Mouse (Mus musculus) embryonic facial prominence, embryonic 14.5 days (tissue): Measurements from ENCODE around the gene Aktip. TPM values are rescaled to one million over a fixed set of nuclear protein-coding genes. Genes with fewer than 3 reads are reported as not detected.

Experiments
- ATAC-seq: fragments of 200-750 bp; cut with Nextera tagmentation; 2 replicates; pipeline ENCODE4 v1.8.0; 2017; ENCODE audit warnings: low read depth, moderate number of reproducible peaks, moderate TSS enrichment
- DNase-seq: peaks from one replicate; pipeline ENCODE4 v3.0.0-alpha.2; 2015; ENCODE audit warnings: low spot score
- H3K27ac ChIP-seq: fragments of 300-500 bp; sonication (generic); replicated peaks from 2 replicates; pipeline ENCODE4 v1.5.1; 2014; ENCODE audit warnings: low read depth, mild to moderate bottlenecking, low read length, moderate library complexity
- H3K27me3 ChIP-seq: fragments of 300-500 bp; sonication (generic); replicated peaks from 2 replicates; pipeline ENCODE4 v1.6.1; 2014; ENCODE audit warnings: low read length; ENCODE audit not compliant: control insufficient read depth, insufficient read depth
- H3K36me3 ChIP-seq: fragments of 300-500 bp; sonication (generic); 2 replicates; pipeline ENCODE4 v1.6.1; 2014; ENCODE audit warnings: low read length, mixed read lengths; ENCODE audit not compliant: control insufficient read depth, insufficient read depth
- H3K4me1 ChIP-seq: fragments of 300-500 bp; sonication (generic); 2 replicates; pipeline ENCODE4 v1.6.1; 2014; ENCODE audit warnings: antibody characterized with exemption, low read length; ENCODE audit not compliant: control insufficient read depth, insufficient read depth
- H3K4me2 ChIP-seq: fragments of 300-500 bp; sonication (generic); 2 replicates; pipeline ENCODE4 v1.6.1; 2014; ENCODE audit warnings: low read depth, mild to moderate bottlenecking, low read length, moderate library complexity, mixed read lengths
- H3K4me3 ChIP-seq: fragments of 300-500 bp; sonication (generic); 2 replicates; pipeline ENCODE4 v1.5.1; 2014; ENCODE audit warnings: low read depth, mild to moderate bottlenecking, low read length
- H3K9ac ChIP-seq: fragments of 300-500 bp; sonication (generic); 2 replicates; pipeline ENCODE4 v1.6.1; 2014; ENCODE audit warnings: low read depth, mild to moderate bottlenecking, low read length, moderate library complexity, mixed read lengths
- H3K9me3 ChIP-seq: fragments of 300-500 bp; sonication (generic); 2 replicates; pipeline ENCODE4 v1.6.1; 2016; ENCODE audit warnings: low read length; ENCODE audit not compliant: control insufficient read depth
- whole genome bisulfite sequencing: fragments of 180-500 bp; shearing (Covaris S2); extraction: QIAGEN DNeasy Blood & Tissue Kit; methylation state at CpG from one replicate; pipeline ENCODE4 v1.1.7; 2014; 5-methylcytosine and 5-hydroxymethylcytosine counted together
- polyA plus RNA-seq: library from polyadenylated mRNA; unstranded; fragments of >200 nt; fragmentation: Nextera tagmentation; extraction: Ambion mirVana; gene quantifications from 2 replicates; pipeline ENCODE4 v1.2.1, GENCODE M21; 2014

Gene Aktip
- polyA plus RNA-seq, 1 experiment from 2014 or later: 58.5 TPM

DNA sequence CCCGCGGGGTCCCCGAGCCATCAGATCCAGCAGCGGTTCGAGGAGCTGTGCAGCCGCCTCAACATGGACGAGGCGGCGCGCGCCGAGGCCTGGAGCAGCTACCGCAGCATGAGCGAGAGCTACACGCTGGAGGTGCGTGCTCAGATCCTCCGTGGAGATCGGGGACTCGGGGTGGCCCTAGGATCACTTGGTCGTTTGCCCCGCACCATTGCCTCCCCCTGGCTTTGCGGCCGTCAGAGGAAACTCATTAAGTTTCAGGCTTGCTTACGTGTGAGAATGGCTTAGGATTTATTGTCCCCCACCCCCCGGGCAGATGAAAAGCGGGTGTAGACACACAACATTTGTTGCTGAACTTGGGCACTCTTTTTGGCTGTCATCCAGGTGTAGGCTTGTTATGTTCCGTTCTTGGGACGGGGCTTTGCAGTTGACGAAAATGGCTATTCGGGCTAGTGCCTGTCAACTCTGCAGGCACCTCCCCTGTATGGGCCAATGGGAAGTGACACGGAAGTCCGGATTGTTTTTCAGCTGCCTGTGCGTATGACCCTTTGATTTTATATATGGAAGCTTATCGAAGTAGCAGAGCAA is 129.4 kb downstream of the Aktip start:
- Histone ChIP-seq H3K4me3 (peak overlapping the region; percentile 83), H3K4me1 (peaks cover 6% of the 10 kb centered on the region; the same call in 1 of the 2 replicates), H3K9ac (peak overlapping the region; percentile 79), H3K4me2 (peak overlapping the region; percentile 62), H3K27me3 (no peaks in the 10 kb centered on the region), H3K36me3 (peaks cover 6% of the 10 kb centered on the region; the same call in 1 of the 2 replicates), H3K9me3 (no peaks in the 10 kb centered on the region), H3K27ac (peak overlapping the region; percentile 81)
- DNase-seq (peak; percentile 94), ATAC-seq (peak; percentile 85)
- under 1% methylated on average over 30 of the region's 34 CpGs for WGBS

GRCm38 (mm10) chr8:91069834-91070233 is 129.9 kb downstream of the Aktip start, which contains the start of gene Rbl2:
Gene Rbl2, plus strand, starts transcription at chr8:91070057.
- ATAC-seq (peak; percentile 98), DNase-seq (peak; percentile 97)
- H3K36me3 ChIP-seq: peaks cover 4% of the 10 kb centered on the region; the same call in 1 of the 2 replicates
- H3K9me3 ChIP-seq: no peaks in the 10 kb centered on the region
- WGBS: under 1% methylated on average over 24 of the region's 25 CpGs
- peak within 1 kb of the TSS; percentile 62 for H3K4me2 ChIP-seq
- H3K4me1 ChIP-seq: peaks cover 6% of the 10 kb centered on the region; the same call in 1 of the 2 replicates
- H3K27me3 ChIP-seq: no peaks in the 10 kb centered on the region
- peak within 1 kb of the TSS; percentile 83 for H3K4me3 ChIP-seq
- peak within 1 kb of the TSS; percentile 79 for H3K9ac ChIP-seq
- peak within 1 kb of the TSS; percentile 81 for H3K27ac ChIP-seq

- Histone ChIP-seq H3K36me3 (peaks cover under 1% of the 10 kb centered on the region; the same call in 1 of the 2 replicates), H3K4me2 (peak overlapping the region; percentile 62), H3K27ac (no peak overlapping the region), H3K9ac (peak overlapping the region; percentile 79), H3K4me3 (peak overlapping the region; percentile 83), H3K4me1 (peaks cover 6% of the 10 kb centered on the region; the same call in 1 of the 2 replicates), H3K27me3 (no peaks in the 10 kb centered on the region), H3K9me3 (no peaks in the 10 kb centered on the region)
- DNase-seq: no peak
- WGBS: 13% methylated on average over 10 of the region's 10 CpGs
- no peak for ATAC-seq
Observed at GRCm38 (mm10) chr8:91069407-91069806, 130.4 kb downstream of the Aktip start.

- Histone ChIP-seq H3K9me3 (no peaks in the 10 kb centered on the region), H3K4me3 (no peak overlapping the region), H3K27ac (no peak overlapping the region), H3K36me3 (no peaks in the 10 kb centered on the region), H3K27me3 (no peaks in the 10 kb centered on the region), H3K4me1 (no peaks in the 10 kb centered on the region), H3K4me2 (no peak overlapping the region), H3K9ac (no peak overlapping the region)
- ATAC-seq (no peak), DNase-seq (no peak)
- whole genome bisulfite sequencing: 67% methylated on average over 4 of the region's 4 CpGs
Observed at GRCm38 (mm10) chr8:91065179-91065578, 134.6 kb downstream of the Aktip start.

Other genes starting within 250 kb of the Aktip start
- gene Rbl2, start 129.9 kb downstream of the Aktip start, polyA plus RNA-seq: 20.6 and 21.6 TPM in 2 replicates
- 8.6 and 13.8 TPM in 2 replicates for gene Rpgrip1l, start 113.3 kb upstream of the Aktip start, polyA plus RNA-seq
- gene Fto, start 113.5 kb upstream of the Aktip start, polyA plus RNA-seq: 107 and 108 TPM in 2 replicates